Mouse (Mus musculus) hindbrain, embryonic 12.5 days (tissue): ENCODE data around the gene Tmem132b. TPM values are rescaled to one million over a fixed set of nuclear protein-coding genes. Genes with fewer than 3 reads are reported as not detected.

ENCODE experiments used
- ATAC-seq: fragments of 200-750 bp; cut with Nextera tagmentation; 2 replicates; pipeline ENCODE4 v1.8.0; 2017; ENCODE audit warnings: moderate TSS enrichment; ENCODE audit not compliant: low FRiP score
- H3K27ac ChIP-seq: fragments of 300-500 bp; sonication (generic); 2 replicates; pipeline ENCODE4 v1.5.1; 2016; ENCODE audit warnings: mild to moderate bottlenecking
- H3K27me3 ChIP-seq: fragments of 300-500 bp; sonication (generic); 2 replicates; pipeline ENCODE4 v1.6.1; 2016; ENCODE audit warnings: mild to moderate bottlenecking
- H3K36me3 ChIP-seq: fragments of 300-500 bp; sonication (generic); 2 replicates; pipeline ENCODE4 v1.6.1; 2016; ENCODE audit warnings: mild to moderate bottlenecking
- H3K4me1 ChIP-seq: fragments of 300-500 bp; sonication (generic); 2 replicates; pipeline ENCODE4 v1.6.1; 2016
- H3K4me2 ChIP-seq: fragments of 300-500 bp; sonication (generic); replicated peaks from 2 replicates; pipeline ENCODE4 v1.6.1; 2016; ENCODE audit warnings: mild to moderate bottlenecking
- H3K4me3 ChIP-seq: fragments of 300-500 bp; sonication (generic); 2 replicates; pipeline ENCODE4 v1.5.1; 2016; ENCODE audit warnings: mild to moderate bottlenecking
- H3K9ac ChIP-seq: fragments of 300-500 bp; sonication (generic); 2 replicates; pipeline ENCODE4 v1.6.1; 2016; ENCODE audit warnings: mild to moderate bottlenecking, moderate library complexity
- H3K9me3 ChIP-seq: fragments of 300-500 bp; sonication (generic); replicated peaks from 2 replicates; pipeline ENCODE4 v1.6.1; 2016; ENCODE audit warnings: mild to moderate bottlenecking
- WGBS: fragments of 180-500 bp; shearing (Covaris S2); methylation state at CpG from one replicate; pipeline ENCODE4 v1.1.7; 2016; 5-methylcytosine and 5-hydroxymethylcytosine counted together
- polyA plus RNA-seq: library from polyadenylated mRNA; unstranded; fragments of >200 nt; fragmentation: Nextera tagmentation; extraction: Ambion mirVana; gene quantifications from 2 replicates; pipeline ENCODE4 v1.2.1, GENCODE M21; 2016

Tmem132b gene
- polyA plus RNA-seq, 1 experiment from 2014 or later: 2.4 TPM

- H3K4me1 ChIP-seq: no peaks in the 10 kb centered on the region
- no peak overlapping the region; the same call in 1 of the 2 replicates for H3K27ac ChIP-seq
- no peak for ATAC-seq
- no peaks in the 10 kb centered on the region for H3K27me3 ChIP-seq
- no peaks in the 10 kb centered on the region for H3K36me3 ChIP-seq
- 59% methylated on average over 18 of the region's 18 CpGs for WGBS
- no peak overlapping the region for H3K9ac ChIP-seq
- no peaks in the 10 kb centered on the region for H3K9me3 ChIP-seq
- H3K4me3 ChIP-seq: no peak overlapping the region
- H3K4me2 ChIP-seq: no peak overlapping the region
These were observed 110.1 kb downstream of the Tmem132b start for GRCm38 (mm10) chr5:125641531-125642147.

- WGBS: 81% methylated on average over 6 of the region's 6 CpGs
- Histone ChIP-seq H3K9ac (no peak overlapping the region), H3K4me1 (0 out of 2 replicates have a peak, but pooled peaks cover 3% of the 10 kb centered on the region), H3K36me3 (no peaks in the 10 kb centered on the region), H3K4me3 (no peak overlapping the region), H3K9me3 (no peaks in the 10 kb centered on the region), H3K27me3 (no peaks in the 10 kb centered on the region), H3K4me2 (no peak overlapping the region), H3K27ac (no peak overlapping the region)
- ATAC-seq: no peak
These were observed 116.7 kb downstream of the Tmem132b start for GRCm38 (mm10) chr5:125648236-125648635.

GRCm38 (mm10) chr5:125649982-125650381 is 118.4 kb downstream of the Tmem132b start:
- no peak overlapping the region for H3K9ac ChIP-seq
- H3K9me3 ChIP-seq: no peaks in the 10 kb centered on the region
- 24% methylated on average over 2 of the region's 2 CpGs for WGBS
- H3K27me3 ChIP-seq: no peaks in the 10 kb centered on the region
- no peak for ATAC-seq
- 0 out of 2 replicates have a peak overlapping the region, but pooled peaks have one; percentile 35 for H3K27ac ChIP-seq
- H3K4me3 ChIP-seq: no peak overlapping the region
- no peak overlapping the region for H3K4me2 ChIP-seq
- 0 out of 2 replicates have a peak, but pooled peaks cover 3% of the 10 kb centered on the region for H3K4me1 ChIP-seq
- no peaks in the 10 kb centered on the region for H3K36me3 ChIP-seq

GRCm38 (mm10) chr5:125658101-125658500 is 126.5 kb downstream of the Tmem132b start:
- Histone ChIP-seq H3K9me3 (no peaks in the 10 kb centered on the region), H3K27ac (no peak overlapping the region), H3K4me3 (no peak overlapping the region), H3K36me3 (no peaks in the 10 kb centered on the region), H3K27me3 (no peaks in the 10 kb centered on the region), H3K9ac (no peak overlapping the region), H3K4me2 (no peak overlapping the region), H3K4me1 (0 out of 2 replicates have a peak, but pooled peaks cover 2% of the 10 kb centered on the region)
- WGBS: 74% methylated on average over 5 of the region's 5 CpGs
- no peak for ATAC-seq

GRCm38 (mm10) chr5:125658959-125659749 is 127.6 kb downstream of the Tmem132b start:
- WGBS: 30% methylated on average over 14 of the region's 14 CpGs
- Histone ChIP-seq H3K4me2 (no peak overlapping the region), H3K9ac (no peak overlapping the region), H3K27me3 (no peaks in the 10 kb centered on the region), H3K4me3 (no peak overlapping the region), H3K36me3 (no peaks in the 10 kb centered on the region), H3K4me1 (0 out of 2 replicates have a peak, but pooled peaks cover 2% of the 10 kb centered on the region), H3K27ac (no peak overlapping the region), H3K9me3 (no peaks in the 10 kb centered on the region)
- ATAC-seq: no peak

- Histone ChIP-seq H3K9me3 (no peaks in the 10 kb centered on the region), H3K36me3 (no peaks in the 10 kb centered on the region), H3K27me3 (no peaks in the 10 kb centered on the region), H3K27ac (no peak overlapping the region), H3K4me2 (peak overlapping the region; percentile 32), H3K4me1 (peaks cover 6% of the 10 kb centered on the region; the same call in 1 of the 2 replicates), H3K9ac (no peak overlapping the region), H3K4me3 (no peak overlapping the region)
- ATAC-seq: 0 out of 2 replicates have a peak, but pooled peaks have one; percentile 72
- WGBS: 22% methylated on average over 13 of the region's 13 CpGs
These were observed 144.0 kb downstream of the Tmem132b start for GRCm38 (mm10) chr5:125675623-125676022.

- no peaks in the 10 kb centered on the region for H3K36me3 ChIP-seq
- H3K9ac ChIP-seq: no peak overlapping the region
- no peak overlapping the region for H3K4me3 ChIP-seq
- H3K9me3 ChIP-seq: no peaks in the 10 kb centered on the region
- H3K27me3 ChIP-seq: no peaks in the 10 kb centered on the region
- no peak overlapping the region for H3K27ac ChIP-seq
- H3K4me2 ChIP-seq: peak overlapping the region; percentile 32
- 63% methylated on average over 7 of the region's 7 CpGs for WGBS
- no peak for ATAC-seq
- peaks cover 6% of the 10 kb centered on the region; the same call in 1 of the 2 replicates for H3K4me1 ChIP-seq
These were observed 144.6 kb downstream of the Tmem132b start for GRCm38 (mm10) chr5:125676025-125676623.

- Histone ChIP-seq H3K36me3 (no peaks in the 10 kb centered on the region), H3K27ac (no peak overlapping the region), H3K4me2 (no peak overlapping the region), H3K9me3 (no peaks in the 10 kb centered on the region), H3K27me3 (no peaks in the 10 kb centered on the region), H3K4me1 (peaks cover under 1% of the 10 kb centered on the region; the same call in 1 of the 2 replicates), H3K9ac (no peak overlapping the region), H3K4me3 (no peak overlapping the region)
- 92% methylated on average over 6 of the region's 6 CpGs for WGBS
- no peak for ATAC-seq
These were observed 149.3 kb downstream of the Tmem132b start for GRCm38 (mm10) chr5:125680889-125681288.

GRCm38 (mm10) chr5:125683491-125683890 is 151.9 kb downstream of the Tmem132b start:
- H3K36me3 ChIP-seq: no peaks in the 10 kb centered on the region
- no peak for ATAC-seq
- no peaks in the 10 kb centered on the region for H3K9me3 ChIP-seq
- no peaks in the 10 kb centered on the region for H3K4me1 ChIP-seq
- H3K4me3 ChIP-seq: no peak overlapping the region
- 78% methylated on average over 6 of the region's 6 CpGs for WGBS
- no peak overlapping the region for H3K27ac ChIP-seq
- H3K27me3 ChIP-seq: no peaks in the 10 kb centered on the region
- H3K9ac ChIP-seq: no peak overlapping the region
- no peak overlapping the region for H3K4me2 ChIP-seq

GRCm38 (mm10) chr5:125685681-125686331 is 154.2 kb downstream of the Tmem132b start:
- no peak overlapping the region for H3K4me3 ChIP-seq
- no peak overlapping the region for H3K9ac ChIP-seq
- H3K27me3 ChIP-seq: no peaks in the 10 kb centered on the region
- no peak overlapping the region for H3K4me2 ChIP-seq
- H3K9me3 ChIP-seq: no peaks in the 10 kb centered on the region
- H3K27ac ChIP-seq: no peak overlapping the region
- no peaks in the 10 kb centered on the region for H3K4me1 ChIP-seq
- 60% methylated on average over 11 of the region's 11 CpGs for WGBS
- ATAC-seq: no peak
- H3K36me3 ChIP-seq: no peaks in the 10 kb centered on the region

- Histone ChIP-seq H3K4me3 (no peak overlapping the region), H3K9me3 (no peaks in the 10 kb centered on the region), H3K4me2 (no peak overlapping the region), H3K27ac (no peak overlapping the region), H3K27me3 (no peaks in the 10 kb centered on the region), H3K9ac (no peak overlapping the region), H3K36me3 (no peaks in the 10 kb centered on the region), H3K4me1 (peaks cover 8% of the 10 kb centered on the region)
- WGBS: 58% methylated on average over 10 of the region's 10 CpGs
- peak; percentile 50; the same call in 1 of the 2 replicates for ATAC-seq
These were observed 161.0 kb downstream of the Tmem132b start for GRCm38 (mm10) chr5:125692538-125692937.

- no peaks in the 10 kb centered on the region for H3K36me3 ChIP-seq
- H3K27ac ChIP-seq: no peak overlapping the region
- no peaks in the 10 kb centered on the region for H3K4me1 ChIP-seq
- H3K27me3 ChIP-seq: no peaks in the 10 kb centered on the region
- no peaks in the 10 kb centered on the region for H3K9me3 ChIP-seq
- no peak overlapping the region for H3K4me3 ChIP-seq
- WGBS: 85% methylated on average over 3 of the region's 3 CpGs
- no peak overlapping the region for H3K9ac ChIP-seq
- H3K4me2 ChIP-seq: no peak overlapping the region
- no peak for ATAC-seq
These were observed 167.8 kb downstream of the Tmem132b start for GRCm38 (mm10) chr5:125699395-125699794.
